Mouse (Mus musculus) lung, postnatal 36 days (tissue): Measurements from ENCODE around the gene Rad51b.

Source experiments
- DNase-seq: peaks from one replicate; pipeline ENCODE4 v3.0.0; 2022; ENCODE audit warnings: mixed read lengths

The Rad51b gene

DNA sequence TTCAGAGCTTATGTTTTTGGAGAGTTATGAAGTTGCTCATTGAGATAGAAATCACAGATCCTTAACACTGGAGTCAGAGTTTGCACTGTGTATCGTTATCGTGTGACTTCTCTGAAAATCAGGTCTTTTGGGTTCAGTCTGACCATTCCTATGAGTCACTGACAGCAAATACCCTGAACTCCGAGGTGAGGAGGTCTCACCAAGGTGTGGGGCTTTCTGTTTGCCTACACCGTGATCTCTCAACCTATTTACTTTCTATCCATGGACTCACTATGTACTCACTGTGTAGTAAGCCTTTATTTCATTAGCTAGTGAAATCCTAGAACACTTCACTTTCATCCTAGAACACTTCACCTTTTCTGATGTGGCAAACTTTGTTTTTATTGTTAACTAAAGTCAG is 34.6 kb downstream of the Rad51b start:
- no peak for DNase-seq

DNA sequence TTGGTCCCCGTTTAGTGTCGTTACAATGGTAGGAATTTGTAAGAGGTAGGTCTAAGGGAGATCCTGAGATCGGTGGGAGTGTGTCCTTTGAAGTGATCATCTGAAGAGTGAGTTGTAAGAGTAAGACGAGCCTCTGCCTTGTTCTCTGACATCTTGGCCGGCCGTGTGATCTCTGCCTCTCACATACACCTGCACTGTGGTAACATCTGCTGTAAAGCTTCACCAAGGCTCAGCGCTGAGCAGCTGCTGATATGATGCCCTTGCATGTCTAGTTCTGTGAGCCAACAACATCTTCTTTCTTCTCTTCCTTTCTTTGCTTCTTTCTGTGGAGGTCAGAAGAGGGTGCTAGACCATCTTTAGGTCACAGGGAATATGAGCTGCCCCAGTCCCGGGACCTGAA is 41.7 kb downstream of the Rad51b start:
- DNase-seq, result no peak

DNA sequence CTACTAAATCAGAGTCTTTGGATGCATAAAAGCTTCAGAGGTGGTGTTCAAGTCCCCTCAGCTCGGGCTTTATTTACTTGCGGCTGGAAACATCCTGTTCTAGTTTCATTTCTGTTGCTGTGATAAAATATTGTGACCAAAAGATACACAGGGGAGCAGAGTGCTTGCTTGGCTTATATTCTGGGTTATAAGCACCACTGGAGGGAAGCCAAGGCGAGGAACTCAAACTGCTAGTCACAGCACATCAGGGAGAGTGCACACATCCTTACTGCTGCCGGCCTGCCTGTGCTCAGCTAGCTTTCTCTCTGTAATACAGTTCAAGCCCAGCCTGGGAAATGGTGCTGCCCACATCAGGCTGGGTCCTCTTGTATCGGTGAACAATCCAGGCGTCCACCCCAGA is 43.4 kb downstream of the Rad51b start:
- DNase-seq, result peak; percentile 41

DNA sequence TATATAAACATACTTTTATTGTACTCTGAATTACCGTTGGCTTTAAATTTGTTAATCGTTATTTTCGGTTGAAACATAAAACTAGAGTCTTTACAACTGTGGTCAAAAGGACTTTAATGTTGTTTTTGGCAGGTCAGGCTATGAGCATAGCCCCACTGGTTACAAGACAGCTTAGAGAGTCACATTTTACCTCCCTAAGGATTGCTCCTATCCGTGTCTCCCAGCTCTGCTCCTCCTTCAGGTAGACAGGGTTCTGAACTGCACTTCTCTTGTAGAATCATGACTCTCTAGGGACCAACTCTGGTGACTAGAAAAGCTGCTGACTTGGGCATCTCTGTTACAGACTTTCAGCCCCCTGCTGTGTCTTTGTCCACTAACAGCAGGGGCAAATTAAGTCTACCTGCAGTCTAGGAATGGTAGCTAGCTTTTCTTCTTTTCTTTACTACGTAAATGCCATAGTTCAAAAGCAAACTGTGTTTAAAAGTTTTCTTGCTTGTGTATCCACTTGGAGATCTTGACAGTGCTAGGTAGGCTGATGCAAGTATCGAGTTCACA is 44.3 kb downstream of the Rad51b start:
- DNase-seq, result no peak

DNA sequence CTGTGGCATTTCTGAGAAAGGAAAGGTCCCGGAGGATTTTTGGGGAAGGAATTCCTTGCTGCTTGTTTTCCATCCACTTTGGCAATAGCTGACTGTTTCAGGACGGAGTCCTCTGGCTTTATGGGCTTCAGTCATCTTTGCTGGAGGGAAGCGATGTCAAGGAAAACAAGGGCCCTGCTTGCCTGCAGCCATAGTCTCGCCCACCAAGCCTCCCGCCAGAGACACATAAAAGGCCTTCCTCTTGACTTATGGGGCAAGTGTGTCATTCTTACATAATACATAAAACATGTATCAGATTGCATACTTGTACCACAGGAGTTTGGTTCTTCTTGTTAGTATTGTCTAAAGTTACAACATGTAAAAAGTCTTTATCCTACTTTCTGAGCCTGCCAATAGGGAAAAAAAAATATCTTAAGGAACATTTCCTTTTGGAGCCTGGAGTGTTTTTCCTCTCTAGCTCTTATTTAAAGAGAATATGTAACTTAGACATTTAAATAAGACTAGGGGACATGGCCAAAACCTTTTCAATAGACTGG is 49.2 kb downstream of the Rad51b start:
- no peak for DNase-seq

DNA sequence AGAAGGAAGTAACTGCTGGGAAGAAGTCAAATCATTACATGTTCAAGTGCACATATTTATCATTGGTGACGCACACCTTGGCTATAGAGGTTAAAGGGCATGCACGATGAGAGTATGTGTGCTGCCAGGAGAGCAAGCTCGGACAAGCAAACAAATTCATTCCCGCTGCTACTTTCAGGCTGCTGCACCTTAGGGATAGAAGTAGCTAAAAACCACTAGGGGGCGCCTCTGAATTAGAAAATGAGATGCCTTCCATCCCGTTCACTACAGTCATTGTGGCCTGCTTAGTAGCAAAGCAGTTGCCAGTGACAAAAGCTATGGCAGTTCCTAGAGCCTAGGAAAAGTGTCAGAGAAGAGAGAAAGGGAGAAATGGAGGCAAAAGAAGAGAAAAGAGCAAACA is 50.6 kb downstream of the Rad51b start:
- peak; percentile 91 for DNase-seq

DNA sequence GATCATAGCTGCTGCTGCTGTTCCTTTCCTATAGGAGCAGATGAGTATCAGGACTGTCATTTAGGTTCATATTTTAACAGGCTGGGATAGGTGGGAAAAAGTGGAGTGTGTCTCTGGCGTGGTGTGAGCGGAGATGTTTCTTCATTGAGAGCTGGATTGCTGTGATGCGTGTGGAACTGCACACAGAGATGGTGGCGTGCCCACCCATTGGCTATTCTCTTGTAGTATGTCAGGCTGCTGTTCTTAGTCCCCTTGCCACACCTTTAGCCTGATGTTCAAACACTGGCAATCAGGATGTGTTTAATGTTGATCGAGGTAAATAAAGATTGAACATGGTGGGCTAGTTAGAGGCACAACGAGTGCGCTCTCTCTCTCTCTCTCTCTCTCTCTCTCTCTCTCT is 54.4 kb downstream of the Rad51b start:
- DNase-seq, result no peak

DNA sequence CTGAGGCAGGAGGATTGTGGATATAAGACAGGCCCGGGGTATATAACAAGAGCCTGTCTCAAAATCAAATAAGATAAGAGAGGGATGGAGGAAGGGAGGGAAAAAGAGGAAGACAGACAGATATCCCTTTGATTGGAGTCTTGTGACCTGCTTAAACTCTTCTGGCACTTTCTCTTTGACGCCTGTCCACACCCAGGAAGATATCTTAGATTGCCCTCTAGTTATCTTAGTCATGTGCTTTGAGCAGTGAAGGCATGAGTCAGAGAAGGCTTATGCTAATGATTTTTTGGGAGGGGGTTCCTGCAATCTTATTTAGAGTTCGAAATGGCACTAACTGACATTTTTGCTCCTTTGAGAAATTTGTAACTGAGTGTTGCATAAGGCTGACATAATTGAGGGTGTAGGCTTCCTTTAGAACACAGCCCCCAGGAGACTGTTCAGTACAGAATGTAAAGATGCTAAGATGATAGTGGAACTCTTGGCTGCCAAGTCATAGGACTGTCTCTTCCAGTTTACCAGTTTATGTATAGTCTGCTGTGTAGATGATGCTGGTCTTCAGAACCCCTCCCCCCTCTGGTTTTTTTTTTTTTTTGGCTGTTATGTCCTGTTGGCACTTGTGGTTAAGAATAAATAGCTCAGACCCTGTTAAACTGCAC is 55.1 kb downstream of the Rad51b start:
- DNase-seq, result no peak

DNA sequence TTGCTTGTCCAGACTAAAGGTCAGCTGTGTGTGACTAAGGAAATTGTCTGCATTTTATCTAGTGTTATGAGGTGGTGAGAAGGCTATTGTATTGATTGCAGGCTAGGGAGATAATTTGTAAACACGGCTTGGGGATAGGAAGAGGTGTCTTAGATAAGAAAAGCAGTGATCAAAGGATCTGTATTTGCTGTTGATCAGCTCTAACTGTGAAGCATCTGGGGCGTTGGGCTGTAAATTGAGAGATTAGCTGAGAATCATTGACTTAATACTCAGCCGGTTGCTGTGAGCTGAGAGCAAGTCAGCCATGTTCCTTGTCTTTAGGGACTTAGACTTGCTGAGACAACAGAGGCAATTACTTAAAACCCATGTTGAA is 55.6 kb downstream of the Rad51b start:
- no peak for DNase-seq

DNA sequence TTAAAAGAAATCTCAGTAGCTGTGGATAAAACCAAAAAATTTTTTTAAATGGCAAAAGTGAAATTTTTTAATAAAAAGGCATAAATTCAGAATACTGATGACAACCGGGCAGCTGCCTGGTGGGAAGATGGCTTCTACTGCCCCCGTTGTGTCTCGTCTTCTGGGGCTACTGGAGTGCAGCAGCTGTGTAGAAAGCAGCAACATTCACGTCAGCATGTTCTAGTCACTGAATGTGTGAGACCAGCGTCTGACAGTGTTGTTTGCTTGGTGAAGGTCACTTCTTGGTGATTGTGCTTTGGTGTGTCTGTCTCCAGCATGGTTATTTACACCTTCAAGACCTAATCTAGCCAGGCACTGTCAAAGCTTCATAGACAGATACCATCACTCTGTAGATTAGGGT is 56.3 kb downstream of the Rad51b start:
- no peak for DNase-seq

DNA sequence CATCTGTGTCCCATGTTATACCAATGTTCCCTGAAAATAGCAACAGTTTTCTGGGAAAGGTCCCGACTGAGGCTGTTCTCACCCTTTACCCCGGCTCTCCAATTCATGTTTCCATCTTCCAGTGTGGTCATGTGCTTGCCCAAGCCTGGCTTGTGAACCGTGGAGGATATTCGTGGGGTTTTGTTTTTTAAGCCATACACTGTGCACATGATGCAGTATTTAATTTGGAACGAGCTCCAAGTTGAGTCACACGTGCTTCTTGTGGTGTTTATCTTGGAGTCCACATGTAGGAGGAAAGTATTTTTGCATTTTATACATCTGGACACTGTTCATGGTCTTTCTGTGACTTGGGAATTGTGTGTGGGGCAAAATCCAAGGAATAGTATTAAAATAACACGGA is 57.5 kb downstream of the Rad51b start:
- peak; percentile 48 for DNase-seq

DNA sequence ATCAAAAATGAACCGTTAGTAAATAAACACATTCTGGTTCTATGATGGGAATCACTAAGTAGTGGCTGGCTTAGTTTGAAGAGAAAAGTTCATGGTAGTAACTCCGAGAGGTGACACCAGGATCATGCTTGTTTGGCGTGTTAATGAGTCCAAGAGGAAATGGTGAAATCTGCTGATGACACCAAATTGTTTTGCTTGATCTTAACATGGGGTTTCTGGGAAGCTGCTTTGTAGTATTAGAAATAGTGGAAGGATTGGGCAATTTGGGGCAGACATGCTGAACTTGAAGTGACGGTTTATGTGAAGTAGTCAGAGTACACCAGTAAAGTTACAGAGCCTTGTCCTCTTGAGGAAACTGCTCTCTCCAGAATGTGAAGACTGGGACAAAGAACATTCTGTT is 59.1 kb downstream of the Rad51b start:
- peak; percentile 64 for DNase-seq

DNA sequence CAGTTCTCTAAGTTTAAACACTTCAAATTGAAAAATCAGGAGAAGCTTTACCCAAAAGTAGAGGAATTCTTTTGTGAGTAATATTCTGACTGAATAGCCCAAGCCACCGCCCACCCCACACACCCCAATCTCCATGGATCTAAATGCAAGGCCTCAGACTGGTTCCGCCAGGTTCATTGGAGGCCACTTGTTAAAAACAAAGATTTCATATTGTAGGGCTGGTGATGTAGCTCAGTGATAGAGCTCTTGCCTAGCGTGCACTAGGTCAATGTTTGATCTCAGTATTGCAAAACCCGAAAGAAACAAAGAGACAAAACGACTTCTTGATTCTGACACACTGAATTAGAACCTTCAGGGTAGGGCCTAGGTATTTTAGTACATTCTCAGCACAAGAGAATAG is 60.5 kb downstream of the Rad51b start:
- peak; percentile 34 for DNase-seq

DNA sequence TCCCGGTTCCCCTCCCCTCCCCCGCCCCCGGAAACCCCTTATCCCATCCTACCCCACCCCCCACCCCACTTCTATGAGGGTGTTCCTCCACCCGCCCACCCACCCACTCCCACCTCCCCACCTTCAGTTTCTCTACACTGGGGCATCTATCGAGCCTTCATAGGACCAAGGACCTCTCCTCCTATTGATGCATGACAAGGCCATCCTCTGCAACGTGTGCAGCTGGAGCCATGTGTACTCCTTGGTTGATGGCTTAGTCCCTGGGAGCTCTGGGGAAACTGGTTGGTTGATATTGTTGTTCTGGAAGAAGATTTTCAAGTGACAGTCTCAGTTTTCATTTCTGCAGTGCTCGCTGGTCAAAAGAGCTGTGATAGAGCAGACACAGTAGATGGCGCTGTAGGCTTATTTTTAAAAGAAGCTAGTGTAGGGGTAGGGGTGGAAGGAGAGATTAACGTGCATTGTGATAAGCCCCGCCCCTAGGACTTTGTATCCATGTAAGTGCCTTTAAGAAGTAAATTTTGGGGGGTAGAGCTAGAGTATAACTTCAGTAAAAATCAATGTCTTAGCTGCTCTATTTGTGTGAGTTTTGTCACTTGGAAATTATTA is 61.6 kb downstream of the Rad51b start:
- peak; percentile 84 for DNase-seq

DNA sequence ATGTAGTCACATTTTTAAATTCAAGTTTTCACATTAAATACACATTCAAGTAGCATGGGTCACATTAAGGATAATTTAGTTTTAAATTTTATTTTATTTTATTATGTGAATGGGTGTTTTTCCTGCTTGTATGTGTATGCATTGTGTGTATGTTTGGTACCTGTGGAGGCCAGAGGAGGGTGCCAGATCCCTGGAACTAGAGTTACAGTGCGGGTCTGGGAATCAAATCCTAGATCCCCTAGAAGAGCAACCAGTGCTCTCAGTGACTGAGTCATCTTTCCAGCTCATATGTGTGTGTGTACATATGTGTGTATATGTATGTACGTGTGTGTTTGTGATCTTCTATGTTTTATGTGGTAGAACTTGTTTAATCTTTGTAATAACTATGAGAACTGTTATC is 62.3 kb downstream of the Rad51b start:
- DNase-seq, result no peak

DNA sequence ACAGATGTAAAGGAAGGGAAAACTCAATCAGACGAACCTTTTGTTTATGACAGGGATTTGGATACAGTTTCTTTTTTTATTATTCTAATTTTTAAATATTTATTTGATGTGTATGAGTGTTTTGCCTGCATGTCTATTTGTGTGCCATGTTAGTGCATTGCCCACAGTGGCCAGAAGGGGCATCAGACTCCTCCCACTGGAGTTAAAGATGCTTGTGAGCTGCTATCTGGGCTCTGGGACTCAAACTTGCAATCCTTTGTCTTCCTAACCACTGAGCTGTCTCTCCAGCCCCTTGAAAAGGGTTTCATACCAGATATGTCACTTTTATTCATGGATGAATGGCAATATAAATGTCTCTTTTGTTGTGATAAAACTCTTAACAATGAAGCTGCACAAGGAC is 65.1 kb downstream of the Rad51b start:
- peak; percentile 64 for DNase-seq

DNA sequence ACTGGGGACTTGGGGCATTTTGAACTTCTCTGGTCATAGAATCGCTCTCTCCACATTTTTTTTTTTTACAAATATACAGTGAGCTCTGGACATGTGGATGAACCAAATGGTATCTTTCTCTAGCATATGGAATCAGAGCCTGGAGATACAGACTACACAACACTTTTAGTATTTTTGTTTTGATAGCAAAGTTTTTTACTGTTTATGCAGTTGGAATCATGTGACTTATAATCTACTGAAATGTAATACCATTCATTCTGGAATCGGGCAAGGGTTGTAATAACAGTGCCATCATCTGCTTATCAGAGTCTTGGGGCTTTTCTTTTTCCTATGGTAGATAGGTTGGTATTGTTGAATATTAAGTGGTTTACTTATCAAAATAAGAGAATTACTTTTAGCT is 67.2 kb downstream of the Rad51b start:
- no peak for DNase-seq

DNA sequence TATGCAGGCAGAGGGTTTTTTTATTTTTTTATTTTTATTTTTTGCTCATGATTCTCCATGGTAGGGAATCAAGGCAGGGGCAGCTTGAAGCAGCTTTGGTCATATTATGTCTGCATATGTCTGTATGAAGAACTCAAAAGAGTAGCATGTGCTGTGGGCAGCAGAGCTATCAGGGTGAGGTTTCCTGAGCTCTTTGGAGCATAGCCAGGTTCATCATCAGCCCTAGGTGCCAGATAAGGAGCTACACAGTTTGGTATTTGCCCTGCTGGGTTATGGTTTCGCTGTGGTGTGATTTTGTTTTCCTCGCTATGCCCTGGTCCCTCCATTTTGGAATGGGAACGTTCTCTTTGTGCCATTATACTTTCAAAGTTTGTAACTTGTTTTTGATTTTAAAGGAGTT is 71.7 kb downstream of the Rad51b start:
- DNase-seq, result no peak

DNA sequence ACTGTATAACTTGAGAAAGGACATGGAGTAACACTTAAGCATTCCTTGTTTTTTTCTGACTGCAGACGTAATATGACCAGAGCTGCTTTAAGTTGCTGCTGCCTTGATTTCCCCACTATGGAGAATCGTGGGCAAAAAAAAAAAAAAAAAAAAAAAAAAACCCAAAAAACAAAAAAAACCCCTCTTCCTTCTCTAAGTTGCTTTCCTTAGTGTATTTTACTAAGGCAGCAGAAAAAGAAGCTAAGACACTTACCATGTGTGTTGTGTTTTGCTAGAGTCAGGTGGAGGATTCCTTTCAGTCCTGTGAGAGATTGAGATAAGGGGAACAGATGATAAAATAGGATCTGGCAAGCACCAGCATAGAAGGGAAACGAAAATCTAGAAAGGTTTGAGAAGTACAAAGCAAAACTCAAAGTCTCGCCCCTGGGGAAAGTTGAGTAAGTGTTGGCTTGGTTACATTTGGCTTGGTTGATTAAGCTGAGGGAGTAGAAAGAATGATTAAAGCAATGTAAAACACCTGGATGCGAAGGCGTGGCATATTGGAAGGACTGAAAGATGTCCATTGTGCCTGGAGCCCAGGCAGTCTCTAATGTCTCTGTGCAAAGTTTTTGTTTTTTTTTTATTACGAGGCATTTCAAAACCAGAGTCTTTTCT is 72.6 kb downstream of the Rad51b start:
- DNase-seq, result no peak

DNA sequence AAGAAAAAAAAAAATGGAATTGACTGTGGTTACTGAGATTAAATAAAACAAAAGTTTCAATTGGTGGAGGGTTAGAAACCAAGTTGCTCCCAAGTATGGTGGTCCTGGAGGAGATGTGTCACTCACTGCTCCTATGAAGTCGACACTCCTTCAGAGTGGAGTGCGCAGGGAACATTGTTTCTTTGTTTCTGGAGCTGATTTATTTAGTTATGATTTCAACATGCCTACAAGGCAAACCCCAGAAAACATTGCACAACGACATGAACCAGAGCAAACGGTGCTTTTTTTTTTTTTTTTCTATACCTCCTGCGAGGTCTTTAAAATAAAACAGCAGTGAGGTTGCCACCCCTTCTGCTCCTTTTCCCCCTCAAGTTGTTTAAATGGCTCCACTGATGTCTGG is 75.6 kb downstream of the Rad51b start:
- DNase-seq, result peak; percentile 62

DNA sequence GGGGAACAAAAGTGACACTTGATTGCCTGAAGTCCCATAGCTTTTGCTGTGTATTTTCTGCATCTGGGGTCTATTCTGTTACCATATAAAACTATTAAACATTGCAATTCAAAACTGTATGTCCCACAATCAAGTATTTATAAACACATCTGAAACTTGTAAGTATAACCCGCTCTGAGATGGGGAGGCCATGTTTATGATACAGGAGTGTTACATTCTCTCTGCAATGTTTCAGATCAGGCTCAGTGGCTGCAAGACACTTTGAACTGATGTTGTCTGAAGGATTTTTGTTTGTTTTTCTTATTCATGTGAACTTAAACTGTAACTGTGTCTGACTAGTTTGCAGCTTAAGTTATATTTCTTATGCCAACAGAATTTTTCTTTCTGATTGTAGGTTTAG is 80.3 kb downstream of the Rad51b start:
- no peak for DNase-seq

DNA sequence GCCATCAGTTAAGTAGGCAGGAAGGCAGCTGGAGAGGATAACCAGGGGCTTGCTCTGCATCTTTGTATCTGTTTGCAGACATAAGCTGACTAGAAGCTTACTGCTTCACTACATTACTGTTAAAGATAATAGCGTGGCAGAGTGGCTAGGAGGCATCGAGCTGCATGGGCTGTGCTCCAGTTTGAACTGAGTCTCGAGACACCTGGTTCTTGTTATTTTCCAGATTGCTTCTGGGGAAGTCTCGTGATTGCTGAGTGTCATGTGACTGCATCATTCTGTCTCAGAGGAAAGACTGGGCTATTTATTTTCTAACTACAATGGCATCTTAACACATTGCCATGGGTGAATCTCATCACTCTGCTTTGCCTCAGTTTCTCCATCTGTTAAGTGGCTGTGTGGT is 80.8 kb downstream of the Rad51b start:
- no peak for DNase-seq

DNA sequence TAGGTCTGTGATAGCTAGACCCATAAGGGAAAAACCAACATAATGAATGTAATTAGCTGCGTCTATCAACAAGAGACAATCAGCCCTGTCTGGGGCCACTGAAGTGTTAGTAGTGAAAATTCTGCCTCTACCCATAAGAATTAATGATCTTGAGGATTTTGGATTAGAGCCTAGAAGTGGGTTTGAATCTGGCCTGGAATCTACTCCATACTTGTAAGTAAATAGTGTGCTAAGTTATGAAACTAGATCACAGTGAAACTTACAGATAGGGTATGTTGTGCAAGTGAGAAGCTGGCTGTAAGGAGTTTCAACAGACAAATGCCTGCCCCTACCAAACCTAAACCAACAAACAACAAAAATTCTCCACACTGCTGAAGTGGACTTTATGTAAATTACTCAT is 83.1 kb downstream of the Rad51b start:
- no peak for DNase-seq

DNA sequence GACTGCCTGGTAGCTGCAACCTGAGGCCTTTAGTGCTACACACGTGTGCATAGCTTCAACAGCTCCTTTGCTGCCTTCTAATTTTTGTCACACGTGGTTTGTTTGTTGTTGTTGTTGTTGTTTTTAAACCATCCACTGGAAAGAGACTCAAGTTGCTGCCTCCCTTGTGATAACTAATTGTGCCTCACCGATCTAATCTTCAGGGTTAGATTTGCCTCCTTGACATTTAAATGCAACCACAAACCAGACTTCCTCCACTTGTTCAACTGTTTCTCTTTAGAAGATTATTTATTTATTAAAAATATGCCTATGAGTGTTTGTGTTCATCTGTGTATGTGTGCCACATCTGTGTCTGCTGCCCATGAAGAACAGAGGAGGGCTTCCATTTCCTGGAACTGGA is 84.4 kb downstream of the Rad51b start:
- no peak for DNase-seq
